Mouse (Mus musculus): ENCODE data around the gene Nde1.

DNA sequence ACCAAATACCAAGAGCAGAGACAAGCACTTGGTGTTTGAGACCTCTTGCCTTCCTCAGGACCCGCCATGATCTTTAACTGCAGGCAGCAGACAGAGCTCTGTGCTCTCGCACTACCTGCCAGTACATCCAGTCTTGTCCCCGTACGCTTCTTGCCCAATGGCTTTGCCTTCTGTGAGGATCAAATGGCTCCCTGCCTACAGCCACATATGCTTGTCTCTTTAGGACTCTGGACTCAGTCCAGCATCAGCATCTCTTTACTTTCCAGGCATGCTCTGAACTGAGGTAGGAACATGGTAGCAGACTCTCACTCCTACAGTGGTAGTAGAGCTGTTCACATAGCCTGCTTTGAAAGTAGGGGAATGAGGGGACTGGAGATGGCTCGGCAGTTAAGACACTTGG, 42.1 kb upstream of the Nde1 start:
- no peak for TF ChIP-seq POLR2A (IDR thresholded peaks at IDR 0.05; ENCODE audit: insufficient read depth, low read length)
- TF ChIP-seq CTCF (IDR thresholded peaks at IDR 0.05; ENCODE audit: low read depth, low read length), result no peak
- no peak for TF ChIP-seq EP300 (IDR thresholded peaks at IDR 0.05; ENCODE audit: insufficient read depth, low read depth, low read length)

All from ES-Bruce4 (cell line).